Comparison of ENCODE assay signal across 15 mouse cellular contexts in genomic region chr12:112101045-112101444, GRCm38 (mm10). TPM values are rescaled to one million over a fixed set of nuclear protein-coding genes. Genes with fewer than 3 reads are reported as not detected.
DNase-seq lines count a peak whose midpoint lies in the region; ATAC-seq and TF ChIP-seq lines count a peak whose summit lies in the region.
"Had no signal": no experiment of that assay in that cellular context is flagged by ENCODE, and none has a peak within 500 bp of the region (broad histone marks: within the 10 kb centered on the region; RNA-seq: fewer than 3 reads in every experiment).

No protein-coding gene starts in this region.

- TF ChIP-seq CTCF in liver, embryonic 14.5 days (IDR thresholded peaks at IDR 0.05; ENCODE audit: low read depth): peak; percentile 30
- TF ChIP-seq CTCF in brain, embryonic 14.5 days (IDR thresholded peaks at IDR 0.05; ENCODE audit: borderline replicate concordance, extremely low read depth, insufficient read depth, insufficient read length): no peak
- TF ChIP-seq CTCF in kidney, adult 2 months (conservative IDR thresholded peaks at IDR 0.05; ENCODE audit: insufficient read depth, insufficient read length, low read depth, low read length): no peak; the same call in 1 of the 2 replicates

- no peak overlapping the region for H3K4me2 ChIP-seq in liver, embryonic 14.5 days (ENCODE audit: low read depth)
- H3K4me2 ChIP-seq in liver, embryonic 11.5 days: no peak overlapping the region
- H3K4me2 ChIP-seq: hindbrain, embryonic 13.5 days; limb, embryonic 15.5 days had no signal

- H3K4me3 ChIP-seq in liver, embryonic 14.5 days (ENCODE audit: insufficient read depth in 1 of 2, low read depth in 2 of 2, low read length in 2 of 2): no peak overlapping the region
- no peak overlapping the region for H3K4me3 ChIP-seq in liver, embryonic 11.5 days (ENCODE audit: low read depth, low read length)
- no peak overlapping the region for H3K4me3 ChIP-seq in kidney, adult 2 months (ENCODE audit: insufficient read depth, low read depth, low read length)
- H3K4me3 ChIP-seq: erythroblast, embryonic 14.5 days; hindbrain, embryonic 13.5 days; limb, embryonic 15.5 days had no signal

- 33% methylated on average over 4 of the region's 4 CpGs for WGBS in liver, embryonic 14.5 days (ENCODE audit: insufficient replicate concordance)
- WGBS in liver, embryonic 11.5 days: 51% methylated on average over 4 of the region's 4 CpGs
- 66% methylated on average over 4 of the region's 4 CpGs for WGBS in kidney, adult 2 months

- H3K36me3 ChIP-seq in liver, embryonic 14.5 days (replicated peaks; ENCODE audit: control insufficient read depth, insufficient read depth, low read depth): no peaks in the 10 kb centered on the region
- no peaks in the 10 kb centered on the region for H3K36me3 ChIP-seq in liver, embryonic 11.5 days (ENCODE audit: control insufficient read depth, insufficient read depth, low read length)
- no peaks in the 10 kb centered on the region for H3K36me3 ChIP-seq in kidney, adult 2 months (ENCODE audit: control insufficient read depth, insufficient read depth, low read length)
- H3K36me3 ChIP-seq: hindbrain, embryonic 13.5 days; limb, embryonic 15.5 days had no signal

- no peak overlapping the region for H3K9ac ChIP-seq in liver, embryonic 14.5 days (replicated peaks)
- H3K9ac ChIP-seq in liver, embryonic 11.5 days (ENCODE audit: low read depth, low read length): no peak overlapping the region
- H3K9ac ChIP-seq: hindbrain, embryonic 13.5 days; limb, embryonic 15.5 days had no signal

- H3K9me3 ChIP-seq in liver, embryonic 14.5 days (ENCODE audit: control insufficient read depth, low read length): no peaks in the 10 kb centered on the region
- H3K9me3 ChIP-seq in liver, embryonic 11.5 days (ENCODE audit: control insufficient read depth, low read length): no peaks in the 10 kb centered on the region
- H3K9me3 ChIP-seq: hindbrain, embryonic 13.5 days; limb, embryonic 15.5 days had no signal

- peaks cover 0 to 3% of the 10 kb centered on the region in 2 experiments; a peak in 2 of 4 replicates for H3K4me1 ChIP-seq in liver, embryonic 14.5 days (replicated peaks; ENCODE audit: control insufficient read depth in 2 of 2, insufficient read depth in 2 of 2, low read length in 1 of 2)
- H3K4me1 ChIP-seq in liver, embryonic 11.5 days (replicated peaks; ENCODE audit: control insufficient read depth, insufficient read depth, low read length): no peaks in the 10 kb centered on the region; the same call in 1 of the 2 replicates
- no peaks in the 10 kb centered on the region for H3K4me1 ChIP-seq in kidney, adult 2 months (ENCODE audit: control insufficient read depth, insufficient read depth, low read length)

- H3K27ac ChIP-seq in liver, embryonic 14.5 days: no peak overlapping the region
- H3K27ac ChIP-seq in liver, embryonic 11.5 days (ENCODE audit: low read depth, low read length): no peak overlapping the region
- no peak overlapping the region for H3K27ac ChIP-seq in kidney, adult 2 months (ENCODE audit: insufficient read depth, low read depth, low read length)
- H3K27ac ChIP-seq: hindbrain, embryonic 13.5 days; limb, embryonic 15.5 days had no signal

- TF ChIP-seq EP300 in liver, embryonic 14.5 days (IDR thresholded peaks at IDR 0.05; ENCODE audit: low read depth): no peak

- intact Hi-C loops in heart, postnatal 10 days (cut with DNase I): no loop called here

- ATAC-seq in liver, embryonic 14.5 days (ENCODE audit: insufficient read depth): no peak
- no peak for ATAC-seq in liver, embryonic 11.5 days (replicated peaks; ENCODE audit: low FRiP score)

- H3K27me3 ChIP-seq in liver, embryonic 14.5 days (ENCODE audit: control insufficient read depth, insufficient read depth, low read length): no peaks in the 10 kb centered on the region
- H3K27me3 ChIP-seq in liver, embryonic 11.5 days (replicated peaks; ENCODE audit: control insufficient read depth, insufficient read depth, low read length): no peaks in the 10 kb centered on the region
- H3K27me3 ChIP-seq in kidney, adult 2 months (replicated peaks; ENCODE audit: control insufficient read depth, insufficient read depth, low read length): no peaks in the 10 kb centered on the region
- H3K27me3 ChIP-seq: limb, embryonic 15.5 days had no signal

- peak; percentile 34 to 45 for DNase-seq in heart, postnatal 10 days
- no peak for DNase-seq in heart, adult 9 months (ENCODE audit: low spot score in 2 of 2)
- no peak for DNase-seq in liver, embryonic 14.5 days (ENCODE audit: low read depth in 3 of 3, low spot score in 3 of 3)
- no peak for DNase-seq in liver, embryonic 11.5 days (ENCODE audit: low spot score)
- DNase-seq in brain, embryonic 14.5 days (ENCODE audit: low read depth): peak; percentile 2
- peak; percentile 30 to 70 for DNase-seq in lung, postnatal 4 days
- no peak for DNase-seq in embryo, embryonic 10.5 days (ENCODE audit: low spot score)
- no peak for DNase-seq in kidney, adult 2 months
- DNase-seq: adrenal gland, postnatal 10 days; cerebellum, adult 11 months; kidney, adult 9 months; layer of hippocampus, postnatal 36 days had no signal

- no peak for TF ChIP-seq POLR2A in brain, embryonic 14.5 days (IDR thresholded peaks at IDR 0.05; ENCODE audit: borderline replicate concordance, extremely low read depth, insufficient read depth, insufficient read length, poor library complexity, severe bottlenecking)
- TF ChIP-seq POLR2A in kidney, adult 2 months (IDR thresholded peaks at IDR 0.05; ENCODE audit: low read depth, low read length): no peak

RNA-seq across cellular contexts. Expression of gene Aspg, which starts 5.4 kb away (rescaled TPM):
- 1 to 10 TPM; 1.5 to 2.9 TPM for total RNA-seq in heart, postnatal 10 days (2021)
- polyA plus RNA-seq in liver, embryonic 14.5 days (2012; rRNA removed): 0.09 and 0.10 TPM in 2 replicates
- 0.19 TPM in 1 of 2 replicates, not detected in the other for polyA plus RNA-seq in liver, embryonic 14.5 days (2014; fragmentation: Nextera tagmentation; extraction: Ambion mirVana)
- polyA plus RNA-seq in liver, embryonic 11.5 days (2014; fragmentation: Nextera tagmentation; extraction: Ambion mirVana): 0.38 and 0.73 TPM in 2 replicates
- 0.36 and 0.97 TPM in 2 replicates for polyA plus RNA-seq in brain, embryonic 14.5 days (2012; rRNA removed)
- polyA plus RNA-seq in kidney, adult 2 months (2012; rRNA removed): 39.2 and 52.5 TPM in 2 replicates
- polyA plus RNA-seq: erythroblast, embryonic 14.5 days had no signal

RNA-seq across cellular contexts. Expression of gene Kif26a, which starts 45.0 kb away (rescaled TPM):
- total RNA-seq in heart, postnatal 10 days (2021): 10 to 100 TPM; 33.4 to 33.5 TPM
- 0.26 TPM in 2 replicates for polyA plus RNA-seq in liver, embryonic 14.5 days (2012; rRNA removed)
- polyA plus RNA-seq in liver, embryonic 14.5 days (2014; fragmentation: Nextera tagmentation; extraction: Ambion mirVana): 0.03 and 0.08 TPM in 2 replicates
- polyA plus RNA-seq in liver, embryonic 11.5 days (2014; fragmentation: Nextera tagmentation; extraction: Ambion mirVana): 0.52 and 0.59 TPM in 2 replicates
- polyA plus RNA-seq in brain, embryonic 14.5 days (2012; rRNA removed): 35.8 and 47.3 TPM in 2 replicates
- 3.8 and 4.2 TPM in 2 replicates for polyA plus RNA-seq in kidney, adult 2 months (2012; rRNA removed)
- polyA plus RNA-seq: erythroblast, embryonic 14.5 days had no signal

Comparison
In these comparisons a context has a peak if more than half of its experiments do, and no peak if none do; other contexts are left out.
1. DNase-seq: peak in heart, postnatal 10 days (2 of 2), brain, embryonic 14.5 days (single experiment) and lung, postnatal 4 days (2 of 2); none in heart, adult 9 months (0 of 2), liver, embryonic 14.5 days (0 of 3), liver, embryonic 11.5 days (single experiment), embryo, embryonic 10.5 days (single experiment) and kidney, adult 2 months (single experiment).
2. RNA of gene Aspg, which starts 5.4 kb away (polyA plus RNA-seq): 39.2 to 52.5 TPM in kidney, adult 2 months; 0.38 to 0.73 TPM in liver, embryonic 11.5 days, 0.36 to 0.97 TPM in brain, embryonic 14.5 days and 0.09 to 0.19 TPM in liver, embryonic 14.5 days; every median in the first group is over 10 times any median in the second.